Mouse (Mus musculus) ES-E14 (cell line): ENCODE data around the gene Krt81.

ENCODE experiments used
- CHD2 ChIP-seq: IDR thresholded peaks from 2 replicates; pipeline ENCODE4 v1.6.1; 2014; ENCODE audit warnings: mild to moderate bottlenecking, low read depth, low read length, inconsistent platforms
- HCFC1 ChIP-seq: IDR thresholded peaks from 2 replicates; pipeline ENCODE4 v1.6.1; 2012; ENCODE audit warnings: low read length, inconsistent platforms, borderline replicate concordance; ENCODE audit not compliant: insufficient read depth
- MAFK ChIP-seq: IDR thresholded peaks from 2 replicates; pipeline ENCODE4 v1.6.1; 2014; ENCODE audit warnings: mild to moderate bottlenecking, low read depth, low read length, inconsistent platforms; ENCODE audit not compliant: insufficient read depth
- ZC3H11A ChIP-seq: IDR thresholded peaks from 2 replicates; pipeline ENCODE4 v1.6.1; 2012; ENCODE audit warnings: low read depth, mild to moderate bottlenecking, inconsistent platforms, low read length, borderline replicate concordance
- ZNF384 ChIP-seq: IDR thresholded peaks from 2 replicates; pipeline ENCODE4 v1.6.1; 2012; ENCODE audit warnings: low read depth, low read length, inconsistent platforms

GRCm38 (mm10) chr15:101482056-101482455, 18.5 kb upstream of the Krt81 start:
- no peak for TF ChIP-seq HCFC1
- TF ChIP-seq ZNF384: no peak
- no peak for TF ChIP-seq CHD2
- no peak for TF ChIP-seq MAFK
- TF ChIP-seq ZC3H11A: no peak
